Mouse (Mus musculus) cerebellum, adult 8-10 months (tissue): ENCODE data around the gene Adgrf4.

Experiments
- DNase-seq: peaks from one replicate; pipeline ENCODE4 v3.0.0; 2022

The Adgrf4 gene

GRCm38 (mm10) chr17:42692136-42692535 lies at the start of gene Adgrf4:
Adgrf4 (minus strand) TSS chr17:42692284.
- no peak for DNase-seq

GRCm38 (mm10) chr17:42741801-42742217 lies 49.7 kb upstream of the Adgrf4 start, which contains the start of gene Adgrf2:
Adgrf2 (minus strand) TSS chr17:42742179.
- no peak for DNase-seq

GRCm38 (mm10) chr17:42738794-42739193 lies 46.7 kb upstream of the Adgrf4 start:
- DNase-seq = no peak

- no peak for DNase-seq
Measured at GRCm38 (mm10) chr17:42717161-42717560, 25.1 kb upstream of the Adgrf4 start.

- no peak for DNase-seq
Measured at GRCm38 (mm10) chr17:42714991-42715390, 22.9 kb upstream of the Adgrf4 start.

- DNase-seq = no peak
Measured at GRCm38 (mm10) chr17:42710717-42711116, 18.6 kb upstream of the Adgrf4 start.

- no peak for DNase-seq
Measured at GRCm38 (mm10) chr17:42705611-42706010, 13.5 kb upstream of the Adgrf4 start.

GRCm38 (mm10) chr17:42702198-42702597 lies 10.1 kb upstream of the Adgrf4 start:
- no peak for DNase-seq

GRCm38 (mm10) chr17:42694730-42695129 lies 2.6 kb upstream of the Adgrf4 start:
- no peak for DNase-seq

- no peak for DNase-seq
Measured at GRCm38 (mm10) chr17:42690531-42690930, 1.6 kb downstream of the Adgrf4 start.

GRCm38 (mm10) chr17:42658634-42659422 lies 33.3 kb downstream of the Adgrf4 start:
- DNase-seq = peak; percentile 19

GRCm38 (mm10) chr17:42643416-42643815 lies 48.7 kb downstream of the Adgrf4 start:
- no peak for DNase-seq

- no peak for DNase-seq
Measured at GRCm38 (mm10) chr17:42630206-42630605, 61.9 kb downstream of the Adgrf4 start.

- DNase-seq = peak; percentile 27
Measured at GRCm38 (mm10) chr17:42613043-42613737, 78.9 kb downstream of the Adgrf4 start.

- DNase-seq = no peak
Measured at GRCm38 (mm10) chr17:42611295-42611694, 80.8 kb downstream of the Adgrf4 start, which contains the start of gene Opn5. Opn5 (minus strand) TSS chr17:42611395.

GRCm38 (mm10) chr17:42608270-42608669 lies 83.8 kb downstream of the Adgrf4 start:
- no peak for DNase-seq
